Mouse (Mus musculus): Measurements from ENCODE around the gene Mov10l1.

GRCm38 (mm10) chr15:88957522-88957921 lies 25.2 kb upstream of the Mov10l1 start:
- TF ChIP-seq POLR2A (IDR thresholded peaks at IDR 0.05; ENCODE audit: extremely low read depth, insufficient read depth, low read length) (no peak), CTCF (IDR thresholded peaks at IDR 0.05; ENCODE audit: extremely low read depth, insufficient read depth, low read length) (no peak)
